Mouse (Mus musculus) heart, adult 2 months (tissue): Measurements from ENCODE around the gene Mex3b.

Experiments
- CTCF ChIP-seq: fragments of 200-600 bp; IDR thresholded peaks from 2 replicates; pipeline ENCODE4 v1.8.1; 2022; ENCODE audit warnings: antibody characterized with exemption, mild to moderate bottlenecking, moderate library complexity
- EP300 ChIP-seq: fragments of 200-500 bp; IDR thresholded peaks from 2 replicates; pipeline ENCODE4 v1.6.1; 2011; ENCODE audit warnings: low read depth, low read length, control low read depth; ENCODE audit not compliant: insufficient read depth
- POLR2A ChIP-seq: fragments of 200-500 bp; IDR thresholded peaks from 2 replicates; pipeline ENCODE4 v1.6.1; 2011; ENCODE audit warnings: mild to moderate bottlenecking, low read depth, low read length, control low read depth; ENCODE audit not compliant: insufficient read depth

DNA sequence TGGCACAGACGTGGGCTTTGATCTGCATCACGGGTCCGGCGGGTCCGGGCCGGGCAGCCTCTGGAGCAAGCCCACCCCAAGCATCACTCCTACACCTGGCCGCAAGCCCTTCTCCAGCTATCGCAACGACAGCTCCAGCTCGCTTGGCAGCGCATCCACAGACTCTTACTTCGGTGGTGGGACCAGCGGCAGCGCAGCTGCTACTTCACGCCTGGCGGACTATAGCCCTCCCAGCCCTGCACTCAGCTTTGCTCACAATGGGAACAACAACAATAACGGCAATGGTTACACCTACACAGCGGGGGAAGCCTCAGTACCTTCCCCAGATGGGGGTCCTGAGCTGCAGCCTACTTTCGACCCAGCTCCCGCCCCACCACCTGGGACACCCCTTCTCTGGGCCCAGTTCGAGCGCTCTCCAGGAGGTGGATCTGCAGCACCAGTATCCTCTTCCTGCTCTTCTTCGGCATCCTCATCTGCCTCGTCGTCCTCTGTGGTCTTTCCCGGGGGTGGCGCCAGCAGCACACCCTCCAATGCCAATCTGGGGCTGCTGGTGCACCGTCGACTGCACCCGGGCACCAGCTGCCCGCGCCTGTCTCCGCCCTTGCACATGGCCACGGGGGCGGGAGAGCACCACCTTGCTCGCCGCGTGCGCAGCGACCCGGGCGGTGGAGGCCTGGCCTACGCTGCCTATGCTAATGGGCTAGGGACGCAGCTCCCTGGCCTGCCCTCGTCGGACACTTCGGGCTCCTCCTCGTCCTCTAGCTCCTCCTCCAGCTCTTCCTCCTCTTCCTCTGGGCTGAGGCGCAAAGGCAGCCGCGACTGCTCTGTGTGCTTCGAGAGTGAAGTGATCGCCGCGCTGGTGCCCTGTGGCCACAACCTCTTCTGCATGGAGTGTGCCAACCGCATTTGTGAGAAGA, 2.4 kb downstream of the Mex3b start:
- TF ChIP-seq CTCF: no peak
- no peak for TF ChIP-seq EP300
- TF ChIP-seq POLR2A: 0 out of 2 replicates have a peak, but pooled peaks have one; percentile 31
